Mouse (Mus musculus): Measurements from ENCODE around the gene Ntrk3. TPM values are rescaled to one million over a fixed set of nuclear protein-coding genes. Genes with fewer than 3 reads are reported as not detected.

The Ntrk3 gene
- polyA plus RNA-seq, 1 experiment: 75.7 TPM

DNA sequence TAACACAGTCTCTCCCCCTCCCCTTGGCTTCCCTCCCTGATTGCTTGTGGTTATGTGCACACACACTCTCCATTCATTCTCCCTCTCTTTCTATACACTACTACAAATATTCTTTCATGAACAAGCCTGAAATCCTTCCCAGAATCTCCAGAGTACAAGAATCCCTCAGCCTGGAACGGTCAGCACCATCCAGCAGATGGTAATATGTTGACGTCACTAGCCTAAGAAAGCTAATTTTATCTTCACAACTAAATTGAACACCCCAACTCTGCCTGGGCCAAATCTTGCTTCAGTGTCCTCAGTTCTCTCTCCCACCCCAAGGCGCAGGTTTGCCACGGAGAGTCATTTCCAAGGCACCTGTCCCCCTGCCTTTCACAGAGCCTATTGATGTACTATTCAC lies 239.5 kb downstream of the Ntrk3 start:
- Histone ChIP-seq H3K27ac (ENCODE audit: insufficient read depth, low read length) (no peak overlapping the region; the same call in 1 of the 2 replicates), H3K4me3 (ENCODE audit: insufficient read depth, low read length) (no peak overlapping the region), H3K4me1 (ENCODE audit: control insufficient read depth, insufficient read depth, low read length) (peaks cover 27% of the 10 kb centered on the region)
- TF ChIP-seq CTCF (IDR thresholded peaks at IDR 0.05; ENCODE audit: extremely low read depth, insufficient read depth, low read length) (no peak), POLR2A (IDR thresholded peaks at IDR 0.05; ENCODE audit: extremely low read depth, insufficient read depth, low read length) (no peak)

DNA sequence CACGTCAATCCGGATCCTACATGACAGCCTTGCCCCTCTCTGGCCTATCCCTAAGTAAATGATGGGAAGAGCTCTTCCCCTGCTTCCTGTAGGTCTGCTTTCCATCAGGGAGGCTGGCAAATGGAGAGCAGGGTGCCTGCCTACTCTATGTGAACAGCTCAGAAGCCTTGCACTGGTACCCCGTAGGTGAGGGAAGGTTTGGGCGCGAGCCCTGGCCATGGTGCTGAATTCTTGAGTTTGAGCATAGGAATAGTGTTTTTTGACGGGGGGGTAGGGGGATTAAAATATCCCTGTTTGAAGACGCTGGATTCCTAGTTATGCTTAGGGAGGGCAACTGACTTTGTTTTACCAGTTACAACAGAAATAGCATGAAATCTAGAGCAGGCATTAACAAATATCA lies 240.0 kb downstream of the Ntrk3 start:
- peaks cover 27% of the 10 kb centered on the region for H3K4me1 ChIP-seq (ENCODE audit: control insufficient read depth, insufficient read depth, low read length)
- no peak overlapping the region for H3K4me3 ChIP-seq (ENCODE audit: insufficient read depth, low read length)
- no peak overlapping the region for H3K27ac ChIP-seq (ENCODE audit: insufficient read depth, low read length)
- no peak for TF ChIP-seq POLR2A (IDR thresholded peaks at IDR 0.05; ENCODE audit: extremely low read depth, insufficient read depth, low read length)
- no peak for TF ChIP-seq CTCF (IDR thresholded peaks at IDR 0.05; ENCODE audit: extremely low read depth, insufficient read depth, low read length)

DNA sequence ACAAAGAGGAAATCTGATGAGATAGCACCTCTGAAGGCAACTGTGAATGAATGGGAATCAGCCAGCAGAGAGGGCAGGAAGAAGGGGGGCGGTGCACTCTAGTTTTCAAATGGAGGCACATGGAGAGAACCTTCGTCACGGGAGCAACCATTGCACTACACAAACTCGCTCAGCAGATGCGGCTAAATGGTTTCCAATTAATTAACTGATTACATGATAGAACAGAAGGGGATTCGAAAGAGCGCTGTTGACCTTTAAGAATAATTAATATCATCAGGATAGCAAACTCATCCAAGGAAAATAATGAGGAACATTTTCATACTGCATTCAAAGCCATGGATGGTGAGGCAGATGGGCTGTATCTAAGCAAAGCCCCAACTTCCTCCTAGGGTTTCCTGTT lies 244.2 kb downstream of the Ntrk3 start:
- TF ChIP-seq CTCF (IDR thresholded peaks at IDR 0.05; ENCODE audit: extremely low read depth, insufficient read depth, low read length): no peak
- H3K27ac ChIP-seq (ENCODE audit: insufficient read depth, low read length): no peak overlapping the region
- no peak overlapping the region for H3K4me3 ChIP-seq (ENCODE audit: insufficient read depth, low read length)
- peaks cover 11% of the 10 kb centered on the region for H3K4me1 ChIP-seq (ENCODE audit: control insufficient read depth, insufficient read depth, low read length)

DNA sequence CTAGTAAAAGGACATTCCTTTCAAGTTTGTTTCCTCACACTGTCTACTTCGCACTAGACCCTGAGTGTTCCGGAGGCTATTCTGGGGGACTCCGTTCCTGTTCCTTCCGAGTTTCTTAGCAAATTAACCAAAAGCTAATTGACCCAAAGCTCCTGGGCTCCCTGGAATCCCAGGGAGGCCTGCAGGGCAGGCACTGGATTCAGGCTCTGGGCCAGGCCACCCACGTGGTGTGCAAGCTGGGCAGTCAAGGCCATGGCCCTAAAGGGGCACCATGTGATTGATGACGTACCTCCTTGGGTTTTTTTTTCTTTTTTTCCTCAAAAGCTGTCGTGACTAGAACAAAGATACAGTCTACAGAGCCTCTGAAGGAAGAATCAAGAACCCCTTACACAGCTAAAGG lies 246.6 kb downstream of the Ntrk3 start:
- Histone ChIP-seq H3K27ac (ENCODE audit: insufficient read depth, low read length) (no peak overlapping the region), H3K4me3 (ENCODE audit: insufficient read depth, low read length) (no peak overlapping the region), H3K4me1 (ENCODE audit: control insufficient read depth, insufficient read depth, low read length) (peaks cover 3% of the 10 kb centered on the region)
- no peak for TF ChIP-seq CTCF (IDR thresholded peaks at IDR 0.05; ENCODE audit: extremely low read depth, insufficient read depth, low read length)
- TF ChIP-seq POLR2A (IDR thresholded peaks at IDR 0.05; ENCODE audit: extremely low read depth, insufficient read depth, low read length): no peak

GRCm38 (mm10) chr7:78484290-78484689 lies 253.5 kb downstream of the Ntrk3 start:
- no peak for TF ChIP-seq CTCF (IDR thresholded peaks at IDR 0.05; ENCODE audit: extremely low read depth, insufficient read depth, low read length)
- TF ChIP-seq POLR2A (IDR thresholded peaks at IDR 0.05; ENCODE audit: extremely low read depth, insufficient read depth, low read length): no peak

DNA sequence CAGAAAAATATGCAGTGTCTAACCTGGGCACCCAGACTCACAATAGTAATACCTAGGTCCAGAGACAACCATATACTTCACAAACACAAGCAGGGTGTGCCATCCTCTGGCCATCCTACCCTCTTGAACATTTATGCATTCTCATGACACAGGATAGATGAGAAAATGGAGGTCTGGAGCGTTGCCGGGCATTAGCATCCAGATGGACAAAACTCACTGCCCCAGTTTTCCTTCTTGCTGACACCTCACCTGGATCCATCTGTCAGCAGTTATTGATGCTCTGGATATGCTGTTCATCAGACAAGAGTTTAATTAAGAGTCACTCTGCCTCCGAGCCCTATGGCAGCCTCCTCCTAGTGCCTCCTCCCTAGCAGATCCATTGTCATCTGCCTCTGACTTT lies 254.1 kb downstream of the Ntrk3 start:
- Histone ChIP-seq H3K27ac (ENCODE audit: insufficient read depth, low read length) (no peak overlapping the region), H3K4me3 (ENCODE audit: insufficient read depth, low read length) (no peak overlapping the region), H3K4me1 (ENCODE audit: control insufficient read depth, insufficient read depth, low read length) (peaks cover 9% of the 10 kb centered on the region; the same call in 1 of the 2 replicates)
- TF ChIP-seq CTCF (IDR thresholded peaks at IDR 0.05; ENCODE audit: extremely low read depth, insufficient read depth, low read length): no peak
- TF ChIP-seq POLR2A (IDR thresholded peaks at IDR 0.05; ENCODE audit: extremely low read depth, insufficient read depth, low read length): no peak

More at GRCm38 (mm10) chr7:78484290-78484689, 253.5 kb downstream of the Ntrk3 start:
- H3K4me1 ChIP-seq (ENCODE audit: control insufficient read depth, insufficient read depth, low read length): peaks cover 9% of the 10 kb centered on the region; the same call in 1 of the 2 replicates
- no peak overlapping the region for H3K27ac ChIP-seq (ENCODE audit: insufficient read depth, low read length)
- no peak overlapping the region for H3K4me3 ChIP-seq (ENCODE audit: insufficient read depth, low read length)

- Histone ChIP-seq H3K4me1 (ENCODE audit: control insufficient read depth, insufficient read depth, low read length) (peaks cover 9% of the 10 kb centered on the region), H3K4me3 (ENCODE audit: insufficient read depth, low read length) (no peak overlapping the region), H3K27ac (ENCODE audit: insufficient read depth, low read length) (no peak overlapping the region)
- no peak for TF ChIP-seq POLR2A (IDR thresholded peaks at IDR 0.05; ENCODE audit: extremely low read depth, insufficient read depth, low read length)
- no peak for TF ChIP-seq CTCF (IDR thresholded peaks at IDR 0.05; ENCODE audit: extremely low read depth, insufficient read depth, low read length)
Measured at GRCm38 (mm10) chr7:78483061-78483460, 254.8 kb downstream of the Ntrk3 start.

GRCm38 (mm10) chr7:78478881-78479280 lies 258.9 kb downstream of the Ntrk3 start:
- no peak for TF ChIP-seq POLR2A (IDR thresholded peaks at IDR 0.05; ENCODE audit: extremely low read depth, insufficient read depth, low read length)
- TF ChIP-seq CTCF (IDR thresholded peaks at IDR 0.05; ENCODE audit: extremely low read depth, insufficient read depth, low read length): no peak
- Histone ChIP-seq H3K27ac (ENCODE audit: insufficient read depth, low read length) (no peak overlapping the region), H3K4me1 (ENCODE audit: control insufficient read depth, insufficient read depth, low read length) (peaks cover 3% of the 10 kb centered on the region), H3K4me3 (ENCODE audit: insufficient read depth, low read length) (no peak overlapping the region)

GRCm38 (mm10) chr7:78471755-78472154 lies 266.1 kb downstream of the Ntrk3 start:
- no peak overlapping the region for H3K4me3 ChIP-seq (ENCODE audit: insufficient read depth, low read length)
- no peak for TF ChIP-seq CTCF (IDR thresholded peaks at IDR 0.05; ENCODE audit: extremely low read depth, insufficient read depth, low read length)
- TF ChIP-seq POLR2A (IDR thresholded peaks at IDR 0.05; ENCODE audit: extremely low read depth, insufficient read depth, low read length): no peak
- H3K27ac ChIP-seq (ENCODE audit: insufficient read depth, low read length): no peak overlapping the region
- H3K4me1 ChIP-seq (ENCODE audit: control insufficient read depth, insufficient read depth, low read length): no peaks in the 10 kb centered on the region

DNA sequence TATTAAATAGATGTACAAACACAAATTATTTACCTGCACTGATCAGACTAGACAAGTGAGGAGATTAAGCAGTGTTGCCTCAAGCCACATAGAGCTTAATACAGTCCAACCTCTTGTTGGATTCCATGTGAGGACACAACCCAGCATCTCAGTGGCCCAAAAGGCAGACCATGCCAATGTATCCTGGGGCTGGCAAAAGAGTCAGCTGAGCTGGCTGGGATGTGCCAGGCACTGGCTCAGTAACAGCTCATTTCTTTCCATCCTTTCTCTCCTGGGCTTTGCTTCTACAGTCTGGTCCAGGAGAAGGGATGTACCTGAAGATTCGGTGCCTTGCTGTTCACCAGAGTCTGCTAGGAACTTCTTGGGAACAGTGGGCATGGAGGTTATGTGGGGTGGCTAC lies 266.5 kb downstream of the Ntrk3 start:
- Histone ChIP-seq H3K4me3 (ENCODE audit: insufficient read depth, low read length) (no peak overlapping the region), H3K27ac (ENCODE audit: insufficient read depth, low read length) (no peak overlapping the region), H3K4me1 (ENCODE audit: control insufficient read depth, insufficient read depth, low read length) (no peaks in the 10 kb centered on the region)
- TF ChIP-seq POLR2A (IDR thresholded peaks at IDR 0.05; ENCODE audit: extremely low read depth, insufficient read depth, low read length): no peak
- no peak for TF ChIP-seq CTCF (IDR thresholded peaks at IDR 0.05; ENCODE audit: extremely low read depth, insufficient read depth, low read length)
